Mouse (Mus musculus) brain, embryonic 14.5 days (tissue): ENCODE results near the gene Myadml2.

ENCODE experiments used
- CTCF ChIP-seq: fragments of 200-500 bp; IDR thresholded peaks from 2 replicates; pipeline ENCODE4 v1.5.1; 2012; ENCODE audit warnings: inconsistent platforms, mild to moderate bottlenecking, moderate library complexity, borderline replicate concordance; ENCODE audit not compliant: insufficient read depth, insufficient read length; ENCODE audit errors: extremely low read depth
- POLR2A ChIP-seq: fragments of 200-500 bp; IDR thresholded peaks from 2 replicates; pipeline ENCODE4 v1.6.1; 2012; ENCODE audit warnings: mild to moderate bottlenecking, inconsistent platforms, borderline replicate concordance; ENCODE audit not compliant: poor library complexity, insufficient read depth, insufficient read length, severe bottlenecking; ENCODE audit errors: extremely low read depth

GRCm38 (mm10) chr11:120631726-120632448 lies 16.1 kb downstream of the Myadml2 start:
- TF ChIP-seq POLR2A (no peak), CTCF (no peak)
